Mouse (Mus musculus): Measurements from ENCODE around the gene Msh4. TPM values are rescaled to one million over a fixed set of nuclear protein-coding genes. Genes with fewer than 3 reads are reported as not detected.
"Not testable (repeated sequence)": the region's sequence is repeated elsewhere in the genome, so short reads cannot be mapped to it uniquely, and the experiment has no call there.

Gene Msh4
- polyA plus RNA-seq, 1 experiment = 0.03 TPM

- DNase-seq (ENCODE audit: low spot score) = no peak
Observed at GRCm38 (mm10) chr3:153911197-153911881, 5.4 kb upstream of the Msh4 start.

GRCm38 (mm10) chr3:153910489-153910888 lies 4.6 kb upstream of the Msh4 start:
- no peak for DNase-seq (ENCODE audit: low spot score)

DNA sequence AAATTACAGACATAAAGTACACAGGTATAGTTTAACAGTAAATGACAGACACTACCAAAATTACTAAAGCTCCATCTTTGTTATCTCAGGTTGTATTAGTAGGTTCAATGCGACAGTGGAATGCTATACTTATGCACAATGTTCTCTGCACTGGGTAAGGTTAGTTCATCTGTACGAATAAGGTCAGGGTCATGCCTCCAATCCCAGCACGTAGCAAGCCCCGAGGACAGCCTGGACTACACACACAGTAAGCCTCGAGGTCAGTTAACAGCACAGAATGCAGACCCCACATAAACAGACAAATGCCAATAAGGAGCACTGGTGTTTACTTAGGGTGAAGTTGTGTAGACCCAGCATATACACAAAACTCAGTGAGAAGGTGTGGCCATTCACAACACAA lies 3.0 kb upstream of the Msh4 start:
- no peak for DNase-seq (ENCODE audit: low spot score)

- DNase-seq (ENCODE audit: low spot score) = no peak
Observed at GRCm38 (mm10) chr3:153905251-153906135, 445 bp downstream of the Msh4 start.

DNA sequence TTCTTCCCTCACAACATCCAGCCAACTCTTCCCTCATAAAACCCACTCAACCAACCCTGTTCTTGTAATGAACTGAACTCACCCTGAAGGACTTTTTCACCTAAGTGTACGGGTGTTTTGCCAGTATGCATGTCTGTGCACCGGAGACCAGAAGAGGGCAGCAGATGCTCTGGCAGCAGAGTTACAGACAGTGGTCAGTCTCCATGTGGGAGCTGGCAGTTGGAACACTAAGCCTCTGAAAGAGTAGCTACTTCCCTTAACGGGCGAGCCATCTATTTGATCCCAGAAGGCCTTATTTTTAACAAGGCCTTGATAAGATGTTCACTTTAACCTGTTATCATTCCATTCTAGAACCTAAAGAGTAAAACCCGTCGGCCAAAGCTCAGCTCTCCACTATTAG lies 1.4 kb downstream of the Msh4 start:
- no peak for DNase-seq (ENCODE audit: low spot score)

DNA sequence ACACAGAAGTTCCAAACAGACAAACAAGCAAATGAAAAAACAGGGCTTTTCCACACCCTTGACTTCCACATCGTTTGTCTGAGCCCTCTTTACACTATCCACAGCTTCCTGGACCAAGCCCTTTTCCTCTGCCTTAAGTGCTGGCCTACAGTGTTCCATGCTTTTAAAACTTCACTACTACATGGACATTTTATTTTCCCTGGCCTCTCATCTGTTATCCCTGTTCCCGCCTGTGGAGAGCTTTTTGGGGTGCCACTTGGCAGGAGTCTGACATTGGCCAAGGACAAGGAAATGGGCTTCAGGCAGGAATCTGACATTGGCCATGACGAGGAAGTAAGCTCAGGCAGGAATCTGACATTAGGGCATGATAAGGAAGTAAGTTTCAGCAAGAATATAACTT lies 3.3 kb downstream of the Msh4 start:
- DNase-seq (ENCODE audit: low spot score) = no peak

DNA sequence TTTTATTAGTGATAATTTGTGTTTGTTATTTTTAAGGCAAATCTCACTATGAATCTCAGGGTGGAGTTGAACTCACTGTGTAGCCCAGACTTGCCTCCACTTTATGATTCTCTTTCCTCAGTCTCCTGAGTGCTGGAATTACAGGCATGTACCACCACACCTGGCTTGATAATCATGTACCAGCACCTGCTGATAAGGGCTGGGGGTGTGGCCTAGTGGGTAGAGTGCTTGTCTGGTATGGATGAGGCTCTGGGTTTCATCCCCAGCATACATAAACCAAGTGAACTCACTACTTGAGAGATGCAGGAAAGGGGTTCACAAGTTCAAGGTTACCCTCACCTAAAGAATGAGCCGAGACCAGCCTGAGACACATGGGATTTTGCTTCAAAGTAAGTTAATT lies 4.0 kb downstream of the Msh4 start:
- no peak for DNase-seq (ENCODE audit: low spot score)

GRCm38 (mm10) chr3:153897216-153897615 lies 8.7 kb downstream of the Msh4 start:
- no peak for DNase-seq (ENCODE audit: low spot score)

- no peak for DNase-seq (ENCODE audit: low spot score)
Observed at GRCm38 (mm10) chr3:153895454-153895853, 10.5 kb downstream of the Msh4 start.

- DNase-seq (ENCODE audit: low spot score) = no peak
Observed at GRCm38 (mm10) chr3:153889188-153889781, 16.7 kb downstream of the Msh4 start.

DNA sequence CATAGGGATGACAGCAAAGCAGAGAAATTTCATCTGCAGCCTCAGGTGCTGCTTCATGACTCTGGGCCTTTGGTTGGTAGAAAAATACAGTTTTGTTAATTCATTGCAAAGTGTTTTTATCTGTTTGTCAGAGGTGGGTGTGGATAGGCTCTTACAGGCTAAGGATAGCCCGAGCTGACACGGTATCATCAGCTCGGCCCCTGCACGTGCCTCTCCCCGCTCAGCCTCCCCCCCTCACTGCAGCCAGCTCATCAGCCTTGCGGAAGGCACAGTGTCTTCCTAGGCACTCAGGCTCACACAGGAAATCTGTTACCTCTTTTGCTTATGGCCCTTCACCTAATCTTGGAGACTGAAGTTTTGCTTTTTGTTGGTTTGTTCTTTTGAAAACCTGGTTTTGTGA lies 17.8 kb downstream of the Msh4 start:
- no peak for DNase-seq (ENCODE audit: low spot score)

GRCm38 (mm10) chr3:153886296-153886695 lies 19.6 kb downstream of the Msh4 start:
- no peak for DNase-seq (ENCODE audit: low spot score)

DNA sequence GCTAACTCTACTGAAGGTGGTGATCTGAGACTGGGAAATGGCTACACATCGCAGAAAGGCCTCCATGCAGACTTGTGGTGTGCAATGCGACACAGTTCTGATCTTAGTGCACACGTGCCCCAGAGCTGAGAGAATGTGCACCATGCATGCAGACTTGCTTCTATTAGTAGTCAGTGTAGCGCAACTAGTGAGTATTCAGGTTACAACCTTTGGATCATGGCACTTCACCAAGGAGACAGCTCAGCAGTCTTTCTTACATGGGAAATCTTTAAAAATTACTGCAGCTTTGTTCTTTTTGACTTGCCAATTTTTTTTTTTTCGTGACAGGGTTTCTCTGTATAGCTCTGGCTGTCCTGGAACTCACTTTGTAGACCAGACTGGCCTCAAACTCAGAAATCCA lies 34.5 kb downstream of the Msh4 start:
- no peak for DNase-seq (ENCODE audit: low spot score)

DNA sequence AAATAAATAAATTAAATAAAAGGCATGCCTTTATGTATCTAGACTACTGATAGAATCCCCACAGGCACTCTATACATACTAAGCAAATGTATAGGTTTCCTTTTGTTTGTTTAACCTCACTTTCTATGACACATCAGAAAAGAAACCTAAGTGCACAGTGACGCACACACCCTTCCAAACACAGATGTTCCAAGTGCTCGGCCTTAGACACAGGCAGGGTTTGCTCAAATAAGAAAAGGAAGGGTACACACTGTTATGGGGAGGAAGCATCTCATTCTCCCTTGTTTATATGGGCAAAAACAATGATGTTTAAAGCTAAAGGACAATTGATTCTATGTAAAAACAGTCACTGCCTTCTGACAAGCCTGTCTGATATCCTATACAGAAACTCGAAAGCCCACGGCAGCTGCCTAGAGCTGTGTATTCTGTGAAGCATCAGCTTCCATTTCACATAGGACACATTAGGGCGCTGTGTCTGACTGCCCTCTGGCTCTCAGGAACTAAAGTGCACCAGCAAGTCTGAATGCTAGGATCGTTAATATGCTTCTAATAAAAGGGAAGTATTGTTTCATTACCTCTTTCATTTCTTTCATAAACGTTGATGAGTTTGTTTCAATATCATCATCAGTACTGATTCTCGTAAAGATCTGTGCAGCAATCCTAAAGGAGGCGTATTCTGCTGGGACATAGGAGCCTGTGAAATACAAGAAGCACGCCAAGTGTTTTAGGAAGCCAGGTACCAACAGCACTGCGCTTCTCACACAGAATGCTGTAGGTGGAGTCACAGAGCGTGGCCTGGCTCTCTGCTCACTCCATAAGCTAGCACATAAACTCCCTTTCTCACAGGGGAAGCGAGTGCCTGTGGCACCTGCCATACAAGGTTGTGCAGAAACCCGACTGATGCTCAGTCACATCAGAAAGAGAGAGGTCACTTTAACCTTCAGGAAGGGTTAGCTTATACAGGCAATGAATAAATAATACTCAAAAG lies 38.5 kb downstream of the Msh4 start:
- DNase-seq (ENCODE audit: low spot score) = no peak

- DNase-seq (ENCODE audit: low spot score) = no peak
Observed at GRCm38 (mm10) chr3:153864636-153865429, 41.1 kb downstream of the Msh4 start.

DNA sequence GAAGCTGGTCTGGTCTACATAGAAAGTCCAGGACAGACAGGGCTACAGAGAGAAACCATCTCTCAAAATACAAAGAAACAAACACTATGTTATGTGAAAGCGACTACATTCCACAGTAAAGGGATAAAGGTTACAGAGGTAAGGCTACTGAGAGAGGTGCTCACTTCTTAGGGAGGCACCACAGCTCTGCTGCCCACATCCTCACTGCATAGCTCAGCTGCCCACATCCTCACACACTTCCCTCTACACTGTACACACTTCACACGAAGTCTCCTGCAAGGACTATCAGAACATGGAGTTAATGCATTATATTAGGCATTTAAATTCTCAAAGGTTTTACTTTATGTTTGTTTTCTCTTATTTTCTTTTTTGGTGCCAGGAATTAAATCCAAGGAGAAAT lies 42.1 kb downstream of the Msh4 start:
- no peak for DNase-seq (ENCODE audit: low spot score)

DNA sequence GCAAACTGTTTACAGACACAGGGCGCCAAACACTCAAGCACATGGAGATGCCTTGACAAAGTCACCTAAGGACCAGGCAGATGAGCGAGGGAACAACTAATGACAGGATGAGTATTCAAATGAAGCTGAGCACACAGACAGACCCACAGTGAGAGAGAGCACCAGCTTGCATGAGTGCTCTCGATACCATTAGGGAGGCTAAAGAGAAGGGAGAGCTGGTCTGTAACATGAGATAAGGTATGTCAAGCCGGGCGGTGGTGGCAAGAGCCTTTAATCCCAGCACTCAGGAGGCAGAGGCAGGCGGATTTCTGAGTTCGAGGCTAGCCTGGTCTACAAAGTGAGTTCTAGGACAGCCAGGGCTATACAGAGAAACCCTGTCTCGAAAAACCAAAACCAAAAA lies 45.5 kb downstream of the Msh4 start:
- not testable (repeated sequence) for DNase-seq (ENCODE audit: low spot score)

DNA sequence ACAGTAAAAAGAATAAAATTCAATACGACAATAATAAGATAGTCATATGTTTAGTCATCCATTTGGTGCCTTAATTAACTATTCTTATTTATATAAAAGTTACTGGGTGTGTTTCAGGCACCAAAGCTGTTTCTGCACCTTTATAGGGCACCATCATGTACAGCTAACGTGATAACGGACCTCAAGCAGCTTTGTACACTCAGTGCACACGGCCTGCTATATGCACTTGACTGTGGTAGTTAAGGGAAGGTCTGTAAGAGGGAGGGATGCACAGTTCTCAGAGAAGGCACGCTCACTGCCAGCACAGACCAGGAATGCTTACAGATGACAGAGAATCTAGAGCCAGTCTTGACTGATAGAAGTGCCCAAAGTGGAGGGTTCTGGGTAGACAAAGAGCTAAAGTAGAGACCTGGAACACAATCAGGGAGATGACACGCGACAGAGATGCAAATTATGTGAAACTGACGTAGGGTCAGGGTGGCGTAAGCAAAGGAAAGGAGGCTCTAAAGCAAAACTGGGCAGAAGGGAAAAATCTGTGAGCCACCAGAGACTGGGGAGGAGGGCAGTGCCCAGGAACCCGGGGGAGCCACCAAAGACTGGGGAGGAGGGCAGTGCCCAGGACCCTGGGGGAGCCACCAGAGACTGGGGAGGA lies 47.5 kb downstream of the Msh4 start:
- no peak for DNase-seq (ENCODE audit: low spot score)

DNA sequence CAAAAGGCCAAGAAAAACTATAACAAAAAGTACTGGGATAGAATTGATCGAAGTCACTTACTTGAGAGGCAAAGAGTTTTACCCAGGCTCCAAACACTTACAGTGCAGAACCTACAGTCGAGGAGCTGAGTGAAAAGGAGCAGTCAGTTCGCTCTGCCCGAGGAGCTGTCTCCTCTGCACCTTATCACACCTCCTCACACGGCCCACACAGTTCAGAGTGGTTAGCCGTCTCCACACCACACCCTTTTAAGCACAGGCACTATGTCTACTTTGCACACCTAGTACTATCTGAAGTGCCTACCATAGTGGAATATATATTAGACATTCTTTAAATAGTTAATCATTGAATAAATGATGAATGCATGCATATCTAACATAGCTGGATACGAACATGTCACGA lies 53.7 kb downstream of the Msh4 start:
- no peak for DNase-seq (ENCODE audit: low spot score)

- no peak for DNase-seq (ENCODE audit: low spot score)
Observed at GRCm38 (mm10) chr3:153850759-153851158, 55.2 kb downstream of the Msh4 start.
